Mouse (Mus musculus) lung, adult 10 weeks (tissue): Measurements from ENCODE around the gene Myadml2. TPM values are rescaled to one million over a fixed set of nuclear protein-coding genes. Genes with fewer than 3 reads are reported as not detected.

Source experiments
- polyA plus RNA-seq: library from polyadenylated mRNA; stranded (reverse); fragments of 350-450 nt; fragmentation: Illumina TruSeq; extraction: RNeasy Lipid Tissue Mini Kit (QIAGEN cat#74804); gene quantifications from one replicate; pipeline ENCODE4 v1.2.3, GENCODE M21; 2014; ENCODE audit warnings: low read depth, low replicate concordance; ENCODE audit not compliant: insufficient read depth

Gene Myadml2
- 1.6 TPM for polyA plus RNA-seq

DNA sequence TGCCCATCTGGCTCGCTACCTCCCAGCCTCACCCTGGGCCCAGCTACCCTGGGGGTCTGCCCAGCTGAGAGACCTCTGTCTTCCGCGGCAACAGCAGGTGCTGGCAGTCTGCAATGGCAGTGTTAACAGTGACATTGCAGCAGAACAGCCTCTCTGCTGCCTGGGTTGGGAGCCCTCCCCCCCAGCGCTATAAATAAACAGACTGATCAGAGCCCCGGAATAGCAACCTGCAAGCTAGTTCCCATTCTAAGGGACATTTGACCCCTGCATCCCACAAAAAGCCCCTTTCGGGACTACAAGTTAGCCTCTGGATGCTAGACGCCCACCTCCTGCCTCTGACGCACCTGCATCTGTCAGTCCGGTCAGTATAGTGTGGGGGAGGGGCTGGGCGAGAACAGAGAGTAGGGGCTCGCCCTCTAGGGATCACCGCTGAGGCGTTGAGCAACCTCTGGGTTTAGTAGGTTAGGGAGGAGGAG is at the start of gene Myadml2:
Gene Myadml2 (minus strand): TSS at position 158 of the 476 bp plus-strand sequence.

DNA sequence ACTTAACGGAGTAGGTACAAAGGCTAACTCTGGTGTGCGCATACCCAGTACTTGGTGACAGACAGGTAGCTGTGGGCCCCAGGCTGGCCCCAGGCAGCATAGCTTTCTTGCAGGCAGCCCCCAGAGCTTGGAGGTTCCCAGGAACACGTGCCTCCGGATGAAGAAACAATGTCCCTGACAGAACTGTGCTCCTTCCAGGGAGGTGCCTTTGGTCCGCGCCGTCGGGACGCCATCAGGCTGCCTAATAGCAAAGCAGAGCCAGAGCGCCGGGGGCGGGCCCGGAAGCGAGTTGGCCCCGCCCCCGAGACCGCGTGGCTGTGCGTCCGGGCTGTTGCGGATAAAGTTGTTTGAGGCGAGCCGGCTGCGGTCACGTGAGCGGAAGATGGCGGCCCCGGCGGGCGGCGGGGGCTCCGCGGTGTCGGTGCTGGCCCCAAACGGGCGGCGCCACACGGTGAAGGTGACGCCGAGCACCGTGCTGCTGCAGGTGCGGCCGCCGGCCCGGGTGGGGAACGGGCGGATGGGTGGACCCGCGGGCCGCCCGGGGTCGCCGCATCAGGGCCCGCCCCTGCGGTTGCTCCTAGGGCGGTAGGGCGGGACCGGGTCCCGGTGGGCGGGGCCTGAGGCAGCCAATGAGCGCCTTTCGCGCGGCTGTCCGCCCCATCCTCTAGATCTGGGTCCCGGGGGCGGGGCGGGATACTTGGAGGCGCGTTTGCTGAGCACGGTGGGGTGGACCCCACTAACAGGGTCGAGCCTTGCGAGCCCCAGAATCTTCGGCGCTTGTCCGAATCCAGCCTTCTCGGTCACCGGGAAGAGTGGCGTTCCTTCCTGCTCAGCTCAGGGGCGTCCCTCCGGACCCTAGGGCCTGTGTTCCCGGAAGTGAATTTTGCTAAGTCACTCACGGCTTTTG is 25.0 kb upstream of the Myadml2 start, which contains the start of gene Aspscr1:
Gene Aspscr1 (plus strand): TSS at position 287 of the 907 bp plus-strand sequence.

GRCm38 (mm10) chr11:120661076-120661460 is 13.1 kb upstream of the Myadml2 start, which contains the start of gene Notum:
Gene Notum (minus strand): TSS chr11:120661175.

DNA sequence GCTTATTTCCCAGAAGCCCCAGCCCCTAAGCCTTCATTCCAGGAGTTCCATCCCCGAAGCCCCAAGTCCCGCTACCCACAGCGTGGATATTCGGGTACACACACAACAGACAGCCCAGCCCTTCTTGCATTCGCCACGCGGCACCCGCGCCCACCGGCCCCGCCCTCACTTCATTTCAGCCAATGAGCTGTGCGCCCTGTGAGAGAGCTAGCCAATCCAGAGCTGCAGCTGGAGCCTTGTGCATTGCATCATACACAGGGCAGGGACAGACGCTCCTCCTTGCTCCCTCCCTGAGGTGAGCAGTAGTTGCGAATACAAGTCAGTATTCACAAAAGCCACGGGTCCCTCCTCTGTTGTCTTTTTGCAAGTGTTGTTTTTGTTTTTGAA is 4.4 kb downstream of the Myadml2 start, which contains the start of gene Pycr1:
Gene Pycr1 (minus strand): TSS at position 169 of the 387 bp plus-strand sequence.

DNA sequence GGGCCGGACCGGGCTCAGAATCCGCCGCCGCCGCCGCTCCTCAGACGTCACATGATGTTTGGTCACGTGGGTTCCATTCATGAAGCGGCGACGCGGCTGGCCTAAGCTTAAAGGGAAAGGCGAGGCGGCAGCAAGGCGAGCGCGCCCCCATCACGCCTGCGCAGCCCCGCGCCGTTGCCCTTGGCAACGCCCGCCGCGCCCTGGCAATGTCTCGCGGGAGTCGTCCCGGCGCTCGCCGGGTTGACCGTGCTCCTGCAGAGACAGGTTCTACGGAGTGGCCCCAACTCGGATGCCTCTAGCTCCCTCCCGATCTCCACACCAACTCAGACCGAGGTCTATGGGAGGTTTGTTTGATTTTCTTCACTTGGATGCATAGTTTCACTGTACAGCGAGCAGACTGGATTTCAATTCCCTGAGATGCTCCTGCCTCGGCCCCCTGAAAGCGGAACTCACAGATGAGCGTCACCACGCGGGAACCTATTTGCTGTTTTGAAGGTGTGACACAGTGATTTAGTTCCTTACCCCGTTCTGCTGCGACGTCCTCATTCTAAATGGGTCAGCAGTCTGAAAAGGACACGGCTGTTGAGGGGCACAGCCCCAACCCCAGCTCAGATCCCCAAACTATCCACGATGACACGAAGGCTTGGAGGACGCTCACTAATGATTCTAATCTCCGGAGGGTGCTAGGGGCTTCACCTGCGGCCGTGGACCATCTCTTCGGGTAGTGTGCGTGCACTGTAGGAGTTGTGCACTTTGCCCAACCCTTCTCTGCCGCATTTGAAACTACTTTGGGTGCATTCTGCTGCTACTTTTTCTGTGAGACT is 14.2 kb downstream of the Myadml2 start, which contains the start of gene Mafg:
Gene Mafg (minus strand): TSS at position 81 of the 824 bp plus-strand sequence.

GRCm38 (mm10) chr11:120625152-120625775 is 22.7 kb downstream of the Myadml2 start, which contains the start of gene Sirt7:
Gene Sirt7 (minus strand): TSS chr11:120625240.

DNA sequence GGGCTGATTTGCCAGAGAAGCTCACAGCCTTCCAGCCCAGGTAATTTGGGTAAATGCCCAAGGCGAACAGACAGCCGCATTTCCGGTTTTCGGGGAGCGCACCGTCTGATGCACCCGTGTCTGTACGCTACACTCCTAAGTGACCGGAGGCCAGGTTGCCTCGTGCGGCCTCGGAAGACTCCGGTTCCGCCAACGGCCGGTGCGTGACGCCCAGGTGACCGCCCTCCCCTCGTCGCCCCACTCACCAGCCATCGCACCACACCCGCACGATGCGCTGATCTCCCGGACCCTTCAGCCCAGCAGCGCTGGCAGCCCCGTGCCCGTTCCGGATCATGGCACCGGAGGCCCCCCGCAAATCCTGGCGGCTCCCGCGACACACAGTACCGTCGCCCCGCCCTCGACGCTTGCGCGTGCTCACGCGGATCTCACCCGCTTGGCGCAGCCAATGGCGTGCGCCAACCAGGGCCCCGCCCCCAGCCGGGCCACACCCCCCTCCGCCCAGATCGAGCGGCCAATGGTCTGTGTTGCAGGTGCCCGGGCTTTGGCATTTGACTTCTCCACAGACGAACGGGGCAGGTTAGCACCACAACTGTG is 30.3 kb downstream of the Myadml2 start, which contains the start of gene Pcyt2:
Gene Pcyt2 (minus strand): TSS at position 418 of the 594 bp plus-strand sequence.

DNA sequence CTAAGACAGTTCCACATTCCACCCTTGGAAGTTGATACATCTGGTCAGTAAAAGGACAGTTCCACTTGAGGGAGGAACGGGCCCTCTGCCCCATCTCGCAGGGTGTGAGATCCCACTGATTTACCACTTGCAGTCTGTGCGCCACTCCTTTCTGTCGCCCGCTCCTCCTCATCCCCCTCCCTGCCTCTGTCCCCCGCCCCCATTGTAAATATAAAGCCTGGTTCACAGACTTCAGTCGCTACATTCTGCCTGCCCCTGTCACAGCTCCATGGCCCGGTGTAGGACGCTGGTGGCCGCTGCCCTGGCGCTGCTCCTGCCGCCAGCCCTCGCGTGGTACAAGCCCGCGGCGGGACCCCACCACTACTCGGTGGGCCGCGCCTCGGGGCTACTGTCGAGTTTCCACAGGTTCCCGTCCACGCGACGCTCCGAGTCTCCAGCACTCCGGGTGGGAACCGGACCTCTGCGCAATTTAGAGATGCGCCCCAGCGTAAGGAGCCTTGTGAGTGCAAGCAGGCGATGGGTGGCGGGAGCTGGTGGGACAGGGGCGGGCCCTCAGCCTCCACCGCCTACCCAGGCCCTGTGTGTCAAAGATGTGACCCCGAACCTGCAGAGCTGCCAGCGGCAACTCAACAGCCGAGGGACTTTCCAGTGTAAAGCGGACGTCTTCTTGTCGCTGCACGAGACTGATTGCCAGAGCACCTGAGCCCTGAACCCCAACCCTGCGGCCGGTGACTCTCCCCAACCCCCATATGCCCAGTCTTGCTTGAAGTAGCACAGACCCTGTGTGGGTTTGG is 39.5 kb downstream of the Myadml2 start, which contains the start of gene Npb:
Gene Npb (plus strand): TSS at position 237 of the 794 bp plus-strand sequence.

DNA sequence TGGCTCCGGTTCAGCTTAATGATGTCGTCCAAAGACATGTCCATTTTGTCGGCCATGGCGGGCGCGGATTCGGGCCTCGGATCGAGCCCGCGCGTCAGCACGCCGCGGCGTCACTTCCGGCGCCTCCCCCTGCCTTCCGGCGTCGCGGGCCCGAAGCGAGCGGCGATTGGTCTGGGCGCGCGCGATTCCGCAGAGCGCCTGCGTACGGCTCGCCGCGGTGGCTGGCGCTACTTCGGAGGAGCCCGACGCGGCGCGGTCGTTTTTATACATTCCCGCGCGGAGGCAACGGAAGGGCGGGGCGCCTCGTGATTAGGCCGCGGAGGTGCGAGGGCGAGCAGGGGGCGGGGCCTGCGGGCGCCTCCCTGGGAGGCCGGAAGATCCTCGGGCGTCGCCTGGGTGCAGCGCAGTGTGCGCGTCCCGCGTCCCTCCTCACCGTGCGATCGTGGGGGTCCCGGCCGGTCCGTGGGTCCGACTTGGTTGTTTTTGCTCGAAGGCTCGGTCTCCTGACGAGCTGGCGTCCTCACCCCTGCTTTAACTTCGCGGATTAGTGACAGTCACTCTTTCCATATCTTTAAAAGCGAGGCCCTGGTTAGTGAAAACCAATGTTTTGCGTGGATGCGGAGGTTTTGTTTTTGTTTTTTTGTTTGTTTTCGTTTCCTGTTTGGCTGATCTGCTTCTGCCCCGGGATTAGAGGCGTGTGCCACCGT is 49.5 kb downstream of the Myadml2 start, which contains the start of the genes Alyref and Anapc11:
Gene Alyref (minus strand): TSS at position 83 of the 707 bp plus-strand sequence.
Gene Anapc11 (plus strand): TSS at position 139 of the 707 bp plus-strand sequence.

Other genes with a start within 250 kb of the Myadml2 start
- gene Nploc4, start 210.4 kb downstream of the Myadml2 start, polyA plus RNA-seq: 19.5 TPM
- gene Tspan10, start 205.5 kb downstream of the Myadml2 start, polyA plus RNA-seq: not detected
- not detected for gene Pde6g, start 194.7 kb downstream of the Myadml2 start, polyA plus RNA-seq
- gene Oxld1, start 190.1 kb downstream of the Myadml2 start, polyA plus RNA-seq: 13.4 TPM
- 13.6 TPM for gene Ccdc137, start 190.0 kb downstream of the Myadml2 start, polyA plus RNA-seq
- 10.8 TPM for gene Arl16, start 180.6 kb downstream of the Myadml2 start, polyA plus RNA-seq
- 65.4 TPM for gene Mrpl12, start 163.5 kb downstream of the Myadml2 start, polyA plus RNA-seq
- gene Slc25a10, start 156.3 kb downstream of the Myadml2 start, polyA plus RNA-seq: 42.5 TPM
- gene Gcgr, start 117.5 kb downstream of the Myadml2 start, polyA plus RNA-seq: 0.15 TPM
- 138 TPM for gene Mcrip1, start 98.4 kb downstream of the Myadml2 start, polyA plus RNA-seq
- not detected for gene Ppp1r27, start 97.0 kb downstream of the Myadml2 start, polyA plus RNA-seq
- gene P4hb, start 74.9 kb downstream of the Myadml2 start, polyA plus RNA-seq: 289 TPM
- 361 TPM for gene Arhgdia, start 66.5 kb downstream of the Myadml2 start, polyA plus RNA-seq
- 49.0 TPM for gene Alyref, start 49.8 kb downstream of the Myadml2 start, polyA plus RNA-seq
- 82.6 TPM for gene Anapc11, start 49.7 kb downstream of the Myadml2 start, polyA plus RNA-seq
- gene Npb, start 39.7 kb downstream of the Myadml2 start, polyA plus RNA-seq: 1.3 TPM
- gene Pcyt2, start 30.2 kb downstream of the Myadml2 start, polyA plus RNA-seq: 51.7 TPM
- 39.1 TPM for gene Sirt7, start 22.9 kb downstream of the Myadml2 start, polyA plus RNA-seq
- 17.0 TPM for gene Mafg, start 14.6 kb downstream of the Myadml2 start, polyA plus RNA-seq
- 1.4 TPM for gene Pycr1, start 4.4 kb downstream of the Myadml2 start, polyA plus RNA-seq
- gene Notum, start 13.0 kb upstream of the Myadml2 start, polyA plus RNA-seq: 8.1 TPM
- 44.2 TPM for gene Aspscr1, start 24.8 kb upstream of the Myadml2 start, polyA plus RNA-seq
- 82.4 TPM for gene Cenpx, start 65.6 kb upstream of the Myadml2 start, polyA plus RNA-seq
- 15.4 TPM for gene Lrrc45, start 65.8 kb upstream of the Myadml2 start, polyA plus RNA-seq
- gene Rac3, start 73.3 kb upstream of the Myadml2 start, polyA plus RNA-seq: 44.3 TPM
- gene Dcxr, start 79.1 kb upstream of the Myadml2 start, polyA plus RNA-seq: 185 TPM
- 5,777 TPM for gene Cbr2, start 84.0 kb upstream of the Myadml2 start, polyA plus RNA-seq
- 0.87 TPM for gene Hmga1b, start 114.6 kb upstream of the Myadml2 start, polyA plus RNA-seq
- gene Rfng, start 136.0 kb upstream of the Myadml2 start, polyA plus RNA-seq: 18.4 TPM
- 62.0 TPM for gene Gps1, start 136.1 kb upstream of the Myadml2 start, polyA plus RNA-seq
- 23.6 TPM for gene Dus1l, start 148.2 kb upstream of the Myadml2 start, polyA plus RNA-seq
- gene Fasn, start 176.4 kb upstream of the Myadml2 start, polyA plus RNA-seq: 145 TPM